Mouse (Mus musculus) lung, adult 2 months (tissue): ENCODE data around the gene Gp6. TPM values are rescaled to one million over a fixed set of nuclear protein-coding genes. Genes with fewer than 3 reads are reported as not detected.
"Not testable (repeated sequence)": the region's sequence is repeated elsewhere in the genome, so short reads cannot be mapped to it uniquely, and the experiment has no call there.

Source experiments
- DNase-seq: peaks from one replicate; pipeline ENCODE4 v3.0.0; 2022
- H3K4me1 ChIP-seq: fragments of 200-500 bp; 2 replicates; pipeline ENCODE4 v1.6.1; 2011; ENCODE audit warnings: low read length; ENCODE audit not compliant: control insufficient read depth, insufficient read depth
- H3K4me3 ChIP-seq: fragments of 200-500 bp; replicated peaks from 2 replicates; pipeline ENCODE3; 2011; ENCODE audit warnings: low read depth, mild to moderate bottlenecking, control low read depth, low read length; ENCODE audit errors: extremely low read depth
- CTCF ChIP-seq: fragments of 200-500 bp; IDR thresholded peaks from 2 replicates; pipeline ENCODE4 v1.5.1; 2011; ENCODE audit warnings: mild to moderate bottlenecking, low read length, control low read depth; ENCODE audit not compliant: insufficient read depth
- POLR2A ChIP-seq: fragments of 200-500 bp; IDR thresholded peaks from 2 replicates; pipeline ENCODE4 v1.6.1; 2011; ENCODE audit warnings: low read depth, mild to moderate bottlenecking, control low read depth, low read length, borderline replicate concordance; ENCODE audit errors: extremely low read depth
- WGBS: fragments of 180-500 bp; shearing (Covaris S2); methylation state at CpG from one replicate; pipeline ENCODE4 v1.1.7; 2018; 5-methylcytosine and 5-hydroxymethylcytosine counted together
- polyA plus RNA-seq: library from polyadenylated mRNA; depleted of rRNA; stranded (reverse); fragments of >200 nt; gene quantifications from 2 replicates; pipeline ENCODE4 v1.2.3, GENCODE M21; 2012; rRNA removed

Gp6 gene
- polyA plus RNA-seq, 1 experiment, result 0.49 TPM

DNA sequence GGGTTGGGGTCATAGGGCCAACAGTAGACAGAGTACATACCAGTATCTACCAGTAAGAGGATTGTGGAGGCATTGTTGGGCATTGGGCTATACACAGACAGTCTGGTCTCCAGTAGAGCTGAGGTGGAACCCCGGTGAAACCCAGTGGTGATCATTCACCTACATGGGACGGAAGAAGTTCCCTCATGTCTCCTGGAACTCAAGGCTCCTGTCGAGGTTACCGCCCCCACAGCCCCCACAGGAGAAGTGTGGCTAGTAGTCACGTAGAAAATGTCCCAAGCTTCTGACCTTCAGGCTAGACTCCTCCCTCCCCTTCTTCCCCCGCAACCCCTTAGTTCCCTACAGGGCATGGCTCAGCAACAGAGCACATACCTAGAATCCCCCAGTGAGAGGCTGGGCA is 22.1 kb upstream of the Gp6 start:
- no peak for DNase-seq
- 74% methylated on average over 6 of the region's 6 CpGs for WGBS
- TF ChIP-seq CTCF (no peak), POLR2A (no peak)
- no peaks in the 10 kb centered on the region for H3K4me1 ChIP-seq
- no peak overlapping the region for H3K4me3 ChIP-seq

DNA sequence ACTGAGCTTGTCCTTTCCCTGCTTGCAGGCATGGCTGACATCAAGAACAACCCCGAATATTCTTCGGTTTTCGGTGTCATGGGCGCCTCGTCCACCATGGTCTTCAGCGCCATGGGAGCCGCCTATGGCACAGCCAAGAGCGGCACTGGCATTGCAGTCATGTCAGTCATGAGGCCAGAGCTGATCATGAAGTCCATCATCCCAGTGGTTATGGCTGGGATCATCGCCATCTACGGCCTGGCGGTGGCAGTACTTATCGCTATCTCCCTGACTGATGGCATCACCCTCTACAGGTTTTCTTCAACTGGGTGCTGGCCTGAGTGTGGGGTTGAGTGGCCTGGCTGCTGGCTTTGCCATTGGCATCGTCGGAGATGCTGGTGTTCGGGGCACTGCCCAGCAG is 14.9 kb upstream of the Gp6 start:
- not testable (repeated sequence) for DNase-seq, H3K4me3 ChIP-seq, H3K4me1 ChIP-seq
- WGBS, result 97% methylated on average over 15 of the region's 15 CpGs

DNA sequence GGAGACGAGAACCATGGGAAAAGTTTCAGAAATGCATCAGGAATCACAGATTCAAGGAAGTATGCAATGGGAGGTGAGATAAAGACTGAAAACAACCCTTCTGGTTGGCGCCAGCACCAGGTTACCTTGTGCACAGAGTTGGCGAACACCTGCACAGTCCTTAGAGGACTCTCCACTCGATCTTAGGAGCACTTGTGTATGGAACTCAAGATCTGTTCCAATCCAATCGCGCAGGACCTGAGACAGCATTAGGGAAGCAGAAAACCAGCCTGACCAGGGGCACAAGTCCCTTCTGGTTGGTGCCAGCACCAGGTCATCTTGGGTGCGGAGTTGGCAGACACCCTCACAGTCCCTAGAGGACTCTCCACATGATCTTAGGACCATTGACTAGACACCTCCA is 24.0 kb downstream of the Gp6 start:
- peak; percentile 13 for DNase-seq
- H3K4me1 ChIP-seq, result no peaks in the 10 kb centered on the region
- H3K4me3 ChIP-seq, result no peak overlapping the region
- 66% methylated on average over 7 of the region's 7 CpGs for WGBS
- no peak for TF ChIP-seq POLR2A
- TF ChIP-seq CTCF, result no peak

DNA sequence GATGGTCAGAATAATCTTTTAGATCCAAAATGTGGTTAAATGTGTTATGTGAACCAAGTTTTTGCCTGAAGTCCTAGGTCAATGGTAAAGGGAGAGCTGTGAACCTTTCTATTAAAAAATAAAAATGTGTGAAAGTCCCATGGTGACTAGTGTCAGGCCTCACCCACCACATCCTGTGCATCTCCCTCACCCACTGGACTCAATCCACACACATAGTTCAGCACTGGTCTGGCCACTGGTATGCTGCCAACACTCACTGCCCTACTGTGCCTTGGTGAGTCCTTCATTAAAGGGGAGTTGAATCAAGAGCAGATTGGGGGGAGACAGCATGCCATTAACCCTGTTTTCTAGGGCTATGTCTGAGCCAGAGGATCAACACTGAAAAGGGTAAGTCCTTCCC is 60.0 kb downstream of the Gp6 start, which contains the start of gene Ncr1:
Gene Ncr1, plus strand, starts transcription at position 216 of the 400 bp plus-strand sequence.
- no peak for TF ChIP-seq CTCF
- TF ChIP-seq POLR2A, result no peak
- Histone ChIP-seq H3K4me1 (no peaks in the 10 kb centered on the region), H3K4me3 (no peak within 1 kb of the TSS)
- DNase-seq, result no peak

DNA sequence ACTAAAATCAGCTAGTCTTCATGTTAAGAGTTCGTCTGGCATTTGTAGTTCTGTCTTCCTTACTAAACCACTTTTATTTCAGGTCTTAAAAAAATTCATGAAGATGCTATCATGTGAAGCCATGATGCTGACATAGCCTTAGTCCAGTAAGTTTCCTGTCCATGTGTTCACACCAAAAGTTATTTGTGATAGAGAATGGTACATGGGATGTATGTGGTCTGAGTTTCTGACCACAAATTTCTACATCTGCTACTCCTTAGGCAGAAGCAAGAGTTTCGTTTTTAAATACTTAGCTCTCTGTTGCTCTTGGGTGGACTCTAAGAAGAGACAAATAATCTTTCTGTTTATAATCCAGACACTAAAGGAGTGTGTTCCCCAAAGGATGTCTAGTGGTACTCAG is 74.2 kb downstream of the Gp6 start:
- TF ChIP-seq CTCF (no peak), POLR2A (no peak)
- 52% methylated on average over 2 of the region's 2 CpGs for WGBS
- Histone ChIP-seq H3K4me3 (no peak overlapping the region), H3K4me1 (no peaks in the 10 kb centered on the region)
- no peak for DNase-seq

Other genes starting within 250 kb of the Gp6 start
- gene Leng9, start 247.4 kb downstream of the Gp6 start, polyA plus RNA-seq, result 8.6 and 10.2 TPM in 2 replicates
- 46.9 and 51.8 TPM in 2 replicates for gene Cdc42ep5, start 232.9 kb downstream of the Gp6 start, polyA plus RNA-seq
- gene Lilra5, start 160.0 kb downstream of the Gp6 start, polyA plus RNA-seq, result 3.1 and 3.3 TPM in 2 replicates
- 1.7 and 2.5 TPM in 2 replicates for gene Ncr1, start 60.0 kb downstream of the Gp6 start, polyA plus RNA-seq
- gene Rdh13, start 47.9 kb upstream of the Gp6 start, polyA plus RNA-seq, result 12.8 and 16.4 TPM in 2 replicates
- 32.7 and 44.8 TPM in 2 replicates for gene Eps8l1, start 62.9 kb upstream of the Gp6 start, polyA plus RNA-seq
- gene Ppp1r12c, start 103.9 kb upstream of the Gp6 start, polyA plus RNA-seq, result 92.3 and 108 TPM in 2 replicates
- gene Tnnt1, start 118.6 kb upstream of the Gp6 start, polyA plus RNA-seq, result 0.81 and 0.89 TPM in 2 replicates
- 428 and 438 TPM in 2 replicates for gene Tnni3, start 126.5 kb upstream of the Gp6 start, polyA plus RNA-seq
- 16.1 and 17.8 TPM in 2 replicates for gene Dnaaf3, start 134.7 kb upstream of the Gp6 start, polyA plus RNA-seq
- gene Syt5, start 149.8 kb upstream of the Gp6 start, polyA plus RNA-seq, result 12.6 and 13.8 TPM in 2 replicates
- 0.08 and 0.14 TPM in 2 replicates for gene Ptprh, start 206.3 kb upstream of the Gp6 start, polyA plus RNA-seq
- gene Tmem86b, start 233.7 kb upstream of the Gp6 start, polyA plus RNA-seq, result 10.1 and 14.6 TPM in 2 replicates